Mouse (Mus musculus) neural tube, embryonic 10.5 days (tissue): Measurements from ENCODE around the gene Med26.

Experiments
- DNase-seq: peaks from one replicate; pipeline ENCODE4 v3.0.0-alpha.2; 2017; ENCODE audit warnings: low spot score; ENCODE audit errors: extremely low spot score

Gene Med26

GRCm38 (mm10) chr8:72547802-72548643 is at the start of gene Med26:
Med26 (minus strand) TSS chr8:72548270.
- peak; percentile 95 for DNase-seq

GRCm38 (mm10) chr8:72590198-72590597 is 42.1 kb upstream of the Med26 start:
- no peak for DNase-seq

GRCm38 (mm10) chr8:72589286-72589685 is 41.2 kb upstream of the Med26 start:
- no peak for DNase-seq

GRCm38 (mm10) chr8:72588865-72589264 is 40.8 kb upstream of the Med26 start:
- no peak for DNase-seq

- no peak for DNase-seq
Observed at GRCm38 (mm10) chr8:72587806-72588205, 39.7 kb upstream of the Med26 start.

GRCm38 (mm10) chr8:72584390-72584789 is 36.3 kb upstream of the Med26 start:
- no peak for DNase-seq

GRCm38 (mm10) chr8:72583056-72583771 is 35.1 kb upstream of the Med26 start:
- no peak for DNase-seq

- no peak for DNase-seq
Observed at GRCm38 (mm10) chr8:72579374-72579773, 31.3 kb upstream of the Med26 start.

- DNase-seq = no peak
Observed at GRCm38 (mm10) chr8:72577941-72578340, 29.9 kb upstream of the Med26 start.

GRCm38 (mm10) chr8:72577266-72577665 is 29.2 kb upstream of the Med26 start:
- DNase-seq = no peak

- no peak for DNase-seq
Observed at GRCm38 (mm10) chr8:72575915-72576314, 27.8 kb upstream of the Med26 start.

- no peak for DNase-seq
Observed at GRCm38 (mm10) chr8:72573450-72573849, 25.4 kb upstream of the Med26 start.

- no peak for DNase-seq
Observed at GRCm38 (mm10) chr8:72572507-72572906, 24.4 kb upstream of the Med26 start.

GRCm38 (mm10) chr8:72571611-72572473 is 23.8 kb upstream of the Med26 start, which contains the start of gene Tmem38a:
Tmem38a (plus strand) TSS chr8:72572055.
- peak; percentile 70 for DNase-seq

- peak; percentile 99 for DNase-seq
Observed at GRCm38 (mm10) chr8:72570633-72571610, 22.9 kb upstream of the Med26 start, which contains the start of gene Smim7. Smim7 (minus strand) TSS chr8:72571088.

- DNase-seq = no peak
Observed at GRCm38 (mm10) chr8:72565970-72566369, 17.9 kb upstream of the Med26 start.

GRCm38 (mm10) chr8:72561111-72561689 is 13.1 kb upstream of the Med26 start:
- no peak for DNase-seq

GRCm38 (mm10) chr8:72555770-72556169 is 7.7 kb upstream of the Med26 start:
- DNase-seq = no peak

- DNase-seq = no peak
Observed at GRCm38 (mm10) chr8:72549314-72549892, 1.3 kb upstream of the Med26 start.
